Mouse (Mus musculus): Measurements from ENCODE around the gene Gcfc2.

Gcfc2 gene

DNA sequence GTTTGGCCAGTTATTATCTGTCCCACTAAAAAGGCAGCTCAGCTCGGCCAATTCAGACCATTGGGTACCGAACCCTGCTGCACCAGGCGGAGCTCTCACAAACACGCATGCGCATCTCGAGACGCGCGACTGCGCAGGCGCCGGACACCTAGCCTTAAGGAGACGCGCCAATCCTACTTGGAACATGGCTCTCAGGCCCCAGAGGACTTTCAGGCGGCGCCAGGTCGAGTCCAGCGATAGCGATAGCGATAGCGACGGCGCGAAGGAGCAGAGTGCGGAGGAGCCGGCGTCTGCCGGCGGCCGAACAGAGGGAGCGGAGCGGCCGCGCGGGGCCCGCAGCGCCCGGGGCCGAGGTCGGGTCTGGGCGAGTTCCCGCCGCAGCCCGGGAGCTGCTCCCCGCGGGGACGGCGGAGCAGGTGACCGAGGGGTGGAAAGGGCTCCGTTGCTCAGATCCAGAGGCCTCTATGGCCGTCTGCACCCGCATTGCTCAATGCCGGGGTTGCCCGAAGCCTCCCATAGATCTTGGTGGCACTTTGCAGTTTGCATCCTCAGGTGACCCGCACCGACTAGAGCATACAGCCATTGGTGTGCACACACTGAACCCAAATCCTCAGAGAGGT, at the start of gene Gcfc2:
TSS of gene Gcfc2 (plus strand) at position 147 of the 620 bp plus-strand sequence.
- DNase-seq (ENCODE audit: low spot score): peak; percentile 96

DNA sequence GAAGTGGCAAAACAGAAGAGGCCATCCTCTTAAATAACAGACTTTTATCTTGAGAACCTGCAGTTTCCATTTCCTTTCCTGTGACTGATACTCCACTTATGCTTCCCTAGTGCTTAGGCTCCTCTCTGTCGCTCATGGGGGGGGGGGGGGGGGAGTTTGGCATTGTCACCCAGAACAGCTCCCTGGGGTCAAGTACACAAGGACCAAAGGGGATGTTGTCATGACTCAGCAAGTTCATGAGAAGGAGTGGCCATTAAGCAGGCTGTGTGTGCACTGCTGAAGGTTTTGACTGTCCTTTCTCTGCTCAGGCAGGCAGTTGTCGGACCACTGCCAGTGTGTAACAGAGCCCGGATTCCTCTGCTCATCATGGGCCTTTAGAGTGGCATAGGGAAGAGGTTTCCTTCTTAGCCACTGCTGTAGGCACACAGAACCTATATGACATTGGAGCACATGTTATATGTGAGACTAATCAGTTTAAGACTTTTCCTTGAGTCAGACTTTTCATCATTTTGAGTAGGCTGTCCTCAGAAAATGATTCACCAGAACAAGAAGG, 27.7 kb upstream of the Gcfc2 start:
- DNase-seq (ENCODE audit: low spot score): no peak

DNA sequence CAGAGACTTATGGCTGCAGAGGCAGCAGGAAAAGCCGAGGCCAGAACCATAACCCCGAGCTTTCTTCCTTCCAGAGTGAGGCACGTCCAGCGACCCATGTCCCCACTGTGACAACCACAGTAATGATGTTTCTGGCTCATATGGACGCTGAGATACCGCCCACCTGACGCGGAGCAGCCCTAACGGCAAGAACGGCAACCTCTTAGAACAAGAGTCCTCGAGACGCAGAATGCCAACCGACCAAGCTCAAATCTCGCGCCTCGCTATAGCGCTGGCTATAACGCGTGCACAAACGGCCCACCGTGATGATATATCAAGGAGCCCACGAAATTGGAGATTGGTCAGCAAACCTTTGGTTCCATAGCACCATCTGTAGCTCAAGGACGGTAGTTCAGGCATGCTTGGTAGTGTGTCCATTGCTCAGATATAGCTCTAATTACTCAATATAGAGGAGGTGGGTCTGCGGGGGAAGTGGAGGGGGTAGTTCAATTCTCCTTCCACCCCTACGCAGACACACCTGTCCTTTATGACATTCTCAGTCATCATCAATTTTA, 13.1 kb upstream of the Gcfc2 start:
- no peak for DNase-seq (ENCODE audit: low spot score)

DNA sequence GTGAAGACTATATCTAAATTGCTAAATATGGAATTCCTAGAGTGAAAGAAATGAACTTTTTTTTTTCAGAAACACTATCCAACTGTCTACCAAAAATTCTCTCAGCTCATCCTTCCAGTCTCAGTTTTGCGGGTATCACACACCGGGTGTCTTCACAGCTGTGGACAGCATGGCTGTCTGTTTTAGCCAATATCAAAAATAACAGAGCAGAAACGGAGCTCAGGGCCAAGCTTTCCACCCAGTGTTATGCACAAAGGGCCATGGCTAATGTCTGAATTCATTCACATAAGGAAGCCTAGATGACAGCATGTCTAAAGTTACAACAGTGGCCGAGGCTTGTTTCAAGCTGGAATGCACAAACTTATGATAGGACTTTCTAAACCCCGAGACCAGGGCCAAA, 12.2 kb upstream of the Gcfc2 start:
- DNase-seq (ENCODE audit: low spot score): no peak

DNA sequence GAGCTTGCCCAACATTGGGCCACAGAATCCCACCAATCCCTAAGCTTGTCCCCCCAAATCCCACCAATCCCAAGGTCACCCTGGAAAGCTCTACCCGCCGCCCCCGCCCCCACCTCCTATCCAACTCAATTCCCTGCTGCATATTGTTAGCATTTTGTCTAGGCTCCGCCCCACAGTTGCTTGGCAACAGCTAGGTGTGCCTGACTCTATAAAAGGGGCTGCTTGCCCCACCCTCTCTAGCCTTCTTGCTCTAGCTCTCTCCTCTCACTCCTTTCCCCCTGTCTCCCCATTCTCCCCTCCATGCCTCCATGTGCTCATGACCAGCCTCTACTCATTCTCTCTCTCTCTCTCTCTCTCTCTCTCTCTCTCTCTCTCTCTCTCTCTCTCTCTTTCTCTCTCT, 11.8 kb upstream of the Gcfc2 start:
- no peak for DNase-seq (ENCODE audit: low spot score)

DNA sequence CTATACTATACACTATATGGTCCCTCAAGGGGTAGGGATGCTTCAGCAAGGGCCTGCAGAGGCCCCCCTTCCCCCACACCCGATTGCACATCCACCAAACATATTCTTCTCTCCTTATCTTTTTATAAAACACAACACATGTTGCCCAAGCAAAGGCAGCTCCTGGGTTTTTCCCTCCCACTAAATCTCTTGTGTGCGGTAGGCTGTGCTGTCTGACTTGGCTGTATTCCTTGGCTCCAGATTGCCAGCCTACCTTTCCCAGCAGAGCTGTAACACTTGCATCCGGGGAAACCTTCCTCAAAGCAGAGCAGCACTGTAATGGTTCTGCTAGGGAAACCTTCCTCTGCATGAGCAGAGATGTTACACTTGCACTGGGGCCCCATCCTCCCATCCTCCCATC, 11.3 kb upstream of the Gcfc2 start:
- DNase-seq (ENCODE audit: low spot score): no peak

DNA sequence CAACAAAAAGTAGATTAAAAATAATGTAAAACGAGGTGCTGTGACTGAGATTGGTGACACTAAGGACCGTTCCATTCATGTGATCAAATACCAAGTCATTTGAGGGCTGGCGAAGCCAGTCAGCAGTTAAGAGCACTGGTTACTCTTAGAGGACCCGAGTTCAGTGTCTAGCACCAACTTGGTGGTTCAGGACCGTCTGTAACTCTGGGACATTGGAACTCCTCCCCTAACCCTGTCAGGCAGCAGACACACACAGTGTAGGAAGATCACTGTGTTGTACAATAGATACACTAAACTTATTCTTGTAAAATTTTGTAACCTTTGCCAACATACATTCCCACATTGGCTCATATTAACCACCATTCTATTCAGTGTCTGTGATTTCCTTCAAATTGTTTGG, 835 bp downstream of the Gcfc2 start:
- DNase-seq (ENCODE audit: low spot score): no peak

DNA sequence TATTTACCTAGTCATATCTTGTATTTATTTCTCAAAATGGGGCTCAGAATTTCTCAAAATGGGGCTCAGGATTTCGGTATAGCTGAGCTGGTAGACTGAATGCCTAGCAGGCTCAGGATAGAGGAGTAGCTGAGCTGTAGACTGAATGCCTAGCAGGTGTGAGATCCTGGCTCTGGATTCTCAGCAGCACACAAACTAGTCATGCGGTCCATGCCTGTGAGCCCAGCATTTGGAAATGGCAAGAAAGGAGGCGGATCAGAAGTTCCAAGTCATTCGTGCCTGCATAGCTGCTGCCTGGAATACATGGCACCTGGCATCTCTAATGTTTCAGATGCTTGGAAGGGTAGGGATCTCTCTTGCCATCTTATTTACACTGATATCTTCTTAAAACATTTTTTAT, 5.9 kb downstream of the Gcfc2 start:
- DNase-seq (ENCODE audit: low spot score): no peak

DNA sequence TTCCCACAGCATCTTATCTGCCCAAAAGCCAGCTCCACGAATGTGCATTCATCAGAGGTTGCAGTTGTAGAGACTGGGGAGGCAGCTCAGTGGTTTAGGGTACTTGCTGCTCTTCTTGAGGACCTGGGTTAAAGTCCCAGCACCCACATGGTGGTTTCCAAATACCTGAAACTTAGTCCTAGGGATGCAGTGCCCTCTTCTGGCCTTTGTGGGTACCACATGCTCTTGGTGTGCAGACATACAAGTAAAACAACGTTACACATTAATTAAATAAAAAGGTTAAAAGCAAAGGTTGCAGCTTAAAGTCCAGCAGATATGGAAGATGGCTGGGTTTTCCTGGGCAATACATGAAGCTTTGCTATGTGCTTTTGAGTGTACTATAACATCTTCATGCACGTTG, 9.8 kb downstream of the Gcfc2 start:
- no peak for DNase-seq (ENCODE audit: low spot score)

DNA sequence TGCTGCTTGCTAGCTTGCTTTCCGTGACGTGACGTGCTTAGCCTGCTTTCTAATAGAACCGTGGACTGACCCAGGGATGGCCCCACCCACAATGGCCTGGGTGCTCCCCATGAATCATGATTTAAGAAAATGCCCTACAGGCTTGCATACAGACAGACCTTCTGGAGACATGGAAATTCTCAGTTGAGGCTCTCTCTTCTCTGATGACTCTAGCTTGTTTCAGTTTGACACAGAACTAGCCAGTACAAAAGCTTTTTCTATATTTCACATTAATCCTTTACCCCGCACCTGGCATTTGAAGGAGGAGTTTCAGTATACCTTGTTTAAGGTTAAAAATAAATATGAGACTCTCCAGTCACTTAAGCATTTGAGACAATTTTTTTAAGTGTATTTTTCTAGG, 18.2 kb downstream of the Gcfc2 start:
- DNase-seq (ENCODE audit: low spot score): no peak

DNA sequence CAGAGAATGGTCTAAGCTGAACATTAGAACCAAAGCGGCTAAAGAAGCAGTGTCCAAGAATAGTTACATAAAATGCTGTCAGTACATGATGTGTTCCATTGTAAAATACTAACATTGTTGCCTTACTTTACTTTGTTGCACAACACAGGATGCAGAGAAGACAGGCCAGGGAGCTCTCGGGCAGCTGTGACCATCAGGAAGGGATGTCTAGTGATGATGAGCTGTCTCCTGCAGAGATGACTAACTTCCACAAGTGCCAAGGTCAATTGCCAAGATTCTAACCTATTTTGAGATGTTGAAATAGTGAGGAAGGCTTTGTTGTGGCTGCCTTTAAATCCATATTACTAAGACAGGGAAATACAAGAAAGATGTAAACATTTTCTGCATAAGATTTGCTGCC, 19.8 kb downstream of the Gcfc2 start:
- no peak for DNase-seq (ENCODE audit: low spot score)

DNA sequence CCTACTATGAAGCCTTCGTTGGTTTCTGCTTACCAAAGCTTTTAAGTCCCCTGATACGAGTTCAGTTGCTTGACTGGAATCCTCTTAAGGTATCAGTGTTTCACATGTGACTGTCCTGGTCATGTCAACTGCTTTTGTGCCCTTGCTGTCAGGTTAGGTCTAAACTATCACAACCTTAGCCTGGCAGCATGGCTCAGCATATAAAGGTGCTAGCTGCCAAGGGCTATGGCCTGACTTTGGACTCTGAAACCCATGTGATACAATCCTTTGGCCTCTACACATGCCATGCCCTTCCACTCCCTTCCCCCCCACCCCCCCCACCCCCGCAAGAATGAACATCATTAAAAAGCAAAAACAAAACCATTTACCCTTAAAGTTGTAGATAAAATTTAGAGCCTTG, 21.0 kb downstream of the Gcfc2 start:
- DNase-seq (ENCODE audit: low spot score): no peak

DNA sequence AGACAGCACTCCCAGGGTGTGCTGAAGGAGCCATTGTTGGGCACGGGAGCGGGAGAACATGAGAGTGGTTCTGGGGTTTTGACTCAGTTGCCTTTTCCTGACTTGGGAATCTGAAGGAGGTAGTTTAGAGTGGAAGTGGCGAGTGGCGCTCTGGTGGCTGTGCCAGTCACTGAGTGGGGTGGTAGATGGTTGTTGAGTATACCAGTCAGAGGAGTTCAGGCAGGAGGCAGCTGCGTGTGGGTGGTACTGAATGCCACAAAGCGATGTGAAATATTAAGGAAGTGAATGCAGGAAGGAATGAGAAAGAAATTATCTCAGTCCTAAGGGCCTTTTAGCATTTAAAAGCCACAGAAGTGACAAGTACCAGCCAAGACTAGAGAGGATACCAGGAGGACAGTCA, 23.4 kb downstream of the Gcfc2 start:
- no peak for DNase-seq (ENCODE audit: low spot score)

DNA sequence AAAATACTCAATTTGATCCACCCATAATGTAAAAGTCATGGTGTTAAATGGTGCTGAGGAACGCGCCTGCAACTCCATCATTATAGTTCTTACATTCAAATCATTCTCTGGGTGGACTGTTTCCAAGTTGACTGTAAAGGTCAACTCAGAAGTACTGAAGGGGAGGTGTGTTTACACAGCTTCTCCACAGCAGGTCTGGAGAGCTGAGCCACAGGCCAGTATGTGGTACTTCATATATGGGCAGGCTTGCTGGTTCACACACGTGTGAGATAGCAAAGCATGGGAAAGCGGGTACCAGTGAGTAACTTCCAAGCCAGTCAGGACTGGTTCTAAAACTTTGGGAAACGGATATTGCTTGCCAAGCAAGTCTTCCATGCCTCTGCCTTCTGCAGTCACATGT, 31.7 kb downstream of the Gcfc2 start:
- DNase-seq (ENCODE audit: low spot score): no peak

DNA sequence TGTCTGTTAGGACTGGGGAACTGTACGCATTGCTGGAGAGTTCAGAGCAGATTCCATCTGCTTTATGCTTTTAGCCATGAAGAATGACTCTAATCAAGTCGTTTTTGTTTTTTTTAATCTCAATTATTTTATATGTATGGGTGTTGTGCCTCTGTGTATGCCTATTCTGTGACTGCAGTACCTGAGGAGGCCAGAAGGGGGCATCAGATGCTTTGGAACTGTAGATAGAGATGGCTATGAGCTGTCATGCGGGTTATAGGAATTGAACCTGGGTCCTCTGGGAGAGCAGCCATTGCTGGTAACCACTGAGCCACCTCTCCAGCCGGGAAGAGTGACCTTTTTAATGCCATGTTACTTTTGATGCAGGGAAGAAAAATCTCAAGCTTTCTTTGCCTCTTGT, 32.9 kb downstream of the Gcfc2 start:
- DNase-seq (ENCODE audit: low spot score): no peak

DNA sequence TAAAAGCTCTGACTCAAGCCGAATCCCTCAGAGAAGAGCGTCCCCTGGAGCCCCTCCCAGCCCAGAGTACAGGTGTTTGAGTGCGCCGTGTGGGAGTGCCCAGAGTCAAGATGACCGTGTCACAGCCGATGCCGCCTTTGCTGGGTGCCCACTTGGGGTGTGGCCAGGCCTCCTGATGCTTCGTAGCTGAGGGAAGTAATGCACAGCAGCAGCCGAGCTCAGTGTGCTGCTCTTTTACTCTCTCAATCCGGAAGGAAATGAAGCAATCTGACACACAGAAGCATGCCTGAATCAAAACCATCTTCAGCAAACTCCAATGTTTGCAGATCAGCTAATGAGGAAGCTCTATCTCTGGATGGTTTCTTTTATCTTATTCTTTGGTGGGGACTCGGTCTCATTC, 34.5 kb downstream of the Gcfc2 start:
- DNase-seq (ENCODE audit: low spot score): no peak

DNA sequence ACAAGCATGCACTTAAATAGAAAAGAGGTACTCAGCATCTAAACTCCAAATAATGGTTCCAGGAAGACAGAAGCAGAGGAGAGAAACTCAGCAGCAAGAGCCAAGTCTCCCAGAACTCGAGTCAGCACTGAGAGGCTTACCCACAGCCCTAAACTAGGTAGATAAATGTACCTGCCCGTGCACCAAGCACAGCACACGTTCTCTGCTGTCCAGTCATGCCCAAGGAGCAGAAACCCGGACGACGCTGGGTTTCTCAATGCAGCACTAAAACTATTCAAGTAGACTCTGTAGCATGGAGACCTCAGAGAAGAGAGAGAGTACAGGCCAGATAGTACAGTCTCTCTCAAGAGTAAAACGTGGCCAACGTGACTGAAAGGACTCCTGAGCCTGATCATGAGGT, 36.4 kb downstream of the Gcfc2 start:
- no peak for DNase-seq (ENCODE audit: low spot score)

DNA sequence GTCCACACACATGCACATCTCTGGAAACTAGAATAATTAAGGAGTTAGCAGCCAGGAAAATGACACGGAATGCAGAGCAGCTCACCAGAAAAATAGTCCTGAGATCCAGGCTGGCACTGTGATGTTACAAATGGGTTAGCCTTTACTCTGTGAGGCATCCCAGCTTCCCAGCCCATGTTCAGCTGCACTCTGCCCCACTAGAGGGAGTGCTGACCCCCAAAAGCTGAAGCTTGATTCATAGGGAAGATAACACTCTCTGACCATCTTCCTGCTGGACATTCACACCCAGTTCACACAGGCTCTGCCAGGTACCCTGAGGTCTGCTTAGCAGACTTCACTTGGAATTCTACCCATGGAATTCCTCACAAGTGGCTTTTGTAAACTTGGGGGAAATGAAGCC, 36.8 kb downstream of the Gcfc2 start:
- DNase-seq (ENCODE audit: low spot score): no peak

DNA sequence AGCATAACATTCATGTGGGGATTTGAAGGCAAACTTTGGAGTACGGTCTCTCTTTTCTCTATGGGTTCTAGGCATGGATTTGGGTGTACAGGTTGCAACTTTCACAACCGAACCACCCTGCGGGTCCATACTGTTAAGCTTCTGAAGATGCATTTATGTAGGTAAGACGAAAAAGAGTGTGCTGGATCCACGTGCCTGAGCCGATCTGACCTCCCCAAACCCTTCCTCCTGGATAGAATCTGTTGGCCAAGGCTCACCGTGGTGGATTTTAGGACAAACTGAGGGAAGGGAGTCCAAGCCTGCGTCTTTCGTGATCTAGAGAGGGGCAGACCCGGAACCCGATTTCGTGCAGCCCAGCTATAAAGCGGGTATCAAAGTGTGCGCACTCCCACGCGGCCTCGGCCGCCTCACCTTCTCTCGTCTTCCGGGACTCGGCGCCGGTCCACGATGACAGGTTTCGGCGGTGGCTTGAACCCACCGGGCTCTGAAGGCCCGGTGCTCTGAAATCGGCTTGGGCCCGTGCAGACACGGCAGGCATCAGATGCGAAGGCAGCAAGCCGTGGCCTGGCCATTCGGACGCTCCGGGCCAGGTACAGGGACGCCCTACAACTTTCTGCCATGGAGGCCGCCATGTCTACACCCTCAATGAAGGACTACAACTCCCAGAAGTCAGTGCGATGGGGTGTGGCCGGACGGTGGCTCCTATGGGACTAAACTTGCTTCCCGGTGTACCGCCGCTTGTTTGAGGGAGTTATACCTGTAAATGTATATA, 42.0 kb downstream of the Gcfc2 start, which contains the start of gene Mrpl19:
TSS of gene Mrpl19 (minus strand) at position 663 of the 772 bp plus-strand sequence.
- DNase-seq (ENCODE audit: low spot score): peak; percentile 89

DNA sequence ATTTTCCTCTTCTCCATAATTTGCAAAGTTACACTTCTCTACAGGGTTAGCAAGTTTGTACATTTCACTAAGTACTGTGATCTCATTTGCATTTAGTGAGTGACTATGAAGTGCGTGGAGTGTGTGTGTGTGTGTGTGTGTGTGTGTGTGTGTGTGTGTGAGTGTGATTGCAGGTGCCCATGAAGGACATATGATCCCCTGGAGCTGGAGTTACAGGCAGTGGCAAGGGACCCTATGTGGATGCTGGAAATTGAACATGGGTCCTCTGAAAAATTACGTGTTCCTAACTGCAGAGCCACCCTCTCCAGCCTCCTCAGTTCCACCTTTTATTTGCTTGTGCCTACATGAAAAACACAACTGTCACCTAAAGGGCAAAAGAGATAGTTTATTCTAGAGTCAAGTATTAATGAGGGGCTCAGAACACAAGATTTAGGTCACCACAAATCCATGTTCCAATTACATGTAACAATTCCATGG, 42.6 kb downstream of the Gcfc2 start:
- DNase-seq (ENCODE audit: low spot score): no peak

DNA sequence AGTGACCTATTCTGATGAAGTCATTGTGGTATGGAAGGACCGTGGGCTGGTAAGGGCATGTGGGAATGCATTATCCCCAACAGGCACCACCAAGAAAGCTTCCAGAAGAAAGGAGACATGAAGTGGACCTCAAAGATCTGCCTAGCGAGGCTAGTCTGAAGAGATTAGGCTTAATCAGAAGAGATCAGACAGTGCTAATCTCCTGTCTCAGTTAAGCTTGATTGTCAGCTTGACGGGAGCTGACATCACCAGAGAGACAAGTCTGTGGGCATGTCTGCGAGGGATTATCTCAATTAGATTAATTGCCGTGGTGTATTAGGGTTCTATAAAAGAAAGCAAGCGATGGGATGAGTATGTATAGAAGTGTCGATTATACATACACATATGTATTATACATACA, 47.7 kb downstream of the Gcfc2 start:
- DNase-seq (ENCODE audit: low spot score): no peak

DNA sequence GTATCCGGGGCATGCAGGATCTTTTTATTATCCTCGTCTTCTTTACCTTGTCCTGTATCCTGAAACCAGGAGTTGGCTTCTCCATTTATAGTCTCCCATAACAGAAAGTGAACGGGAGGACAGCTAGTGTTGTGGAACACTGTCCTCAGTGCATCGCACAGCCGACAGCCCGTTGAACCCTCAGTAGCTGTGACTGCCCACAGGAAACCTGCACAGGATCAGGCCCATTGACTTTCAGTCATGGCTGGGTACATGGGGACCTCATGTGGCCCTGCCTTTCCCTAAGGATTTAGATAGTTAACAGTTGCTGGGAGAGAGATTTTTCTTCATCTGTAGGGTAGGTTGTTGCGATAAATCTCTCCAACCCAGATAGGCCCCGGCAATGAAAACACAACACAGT, 49.1 kb downstream of the Gcfc2 start:
- DNase-seq (ENCODE audit: low spot score): no peak

DNA sequence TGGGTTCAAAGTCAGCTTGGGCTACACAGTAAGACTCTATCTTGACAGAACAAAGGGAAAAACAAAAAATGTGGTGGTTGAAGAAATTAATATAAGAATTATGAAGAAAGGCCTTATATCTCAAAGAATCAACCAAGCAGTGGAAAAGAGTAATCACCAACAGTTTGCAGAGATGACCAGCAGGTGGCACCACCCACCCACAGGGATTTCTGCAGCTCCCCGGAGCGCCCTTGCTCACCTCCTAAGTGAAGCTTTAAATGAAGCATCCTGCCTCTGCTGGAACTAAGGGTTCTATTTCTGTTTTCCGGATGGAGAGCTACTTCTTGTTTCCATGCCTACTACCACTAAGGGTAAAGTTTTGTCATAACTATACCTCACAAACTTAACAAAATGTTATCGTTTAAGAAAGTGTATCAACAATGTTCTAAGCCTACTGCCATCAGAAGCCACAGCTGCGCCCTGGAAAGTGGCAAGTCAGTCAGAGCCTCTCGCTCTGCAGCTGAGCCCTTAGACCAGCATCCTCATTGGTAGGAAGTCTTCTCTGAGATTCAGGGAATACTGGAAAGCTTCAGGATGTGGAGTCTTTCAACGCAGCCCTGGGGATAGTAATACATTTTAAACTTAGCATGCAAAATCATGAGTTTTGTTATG, 52.6 kb downstream of the Gcfc2 start:
- DNase-seq (ENCODE audit: low spot score): peak; percentile 69
